Mouse (Mus musculus): ENCODE data around the gene Cdh4. TPM values are rescaled to one million over a fixed set of nuclear protein-coding genes. Genes with fewer than 3 reads are reported as not detected.

Cdh4 gene
- polyA plus RNA-seq, 2 experiments = 0.07 to 0.09 TPM

DNA sequence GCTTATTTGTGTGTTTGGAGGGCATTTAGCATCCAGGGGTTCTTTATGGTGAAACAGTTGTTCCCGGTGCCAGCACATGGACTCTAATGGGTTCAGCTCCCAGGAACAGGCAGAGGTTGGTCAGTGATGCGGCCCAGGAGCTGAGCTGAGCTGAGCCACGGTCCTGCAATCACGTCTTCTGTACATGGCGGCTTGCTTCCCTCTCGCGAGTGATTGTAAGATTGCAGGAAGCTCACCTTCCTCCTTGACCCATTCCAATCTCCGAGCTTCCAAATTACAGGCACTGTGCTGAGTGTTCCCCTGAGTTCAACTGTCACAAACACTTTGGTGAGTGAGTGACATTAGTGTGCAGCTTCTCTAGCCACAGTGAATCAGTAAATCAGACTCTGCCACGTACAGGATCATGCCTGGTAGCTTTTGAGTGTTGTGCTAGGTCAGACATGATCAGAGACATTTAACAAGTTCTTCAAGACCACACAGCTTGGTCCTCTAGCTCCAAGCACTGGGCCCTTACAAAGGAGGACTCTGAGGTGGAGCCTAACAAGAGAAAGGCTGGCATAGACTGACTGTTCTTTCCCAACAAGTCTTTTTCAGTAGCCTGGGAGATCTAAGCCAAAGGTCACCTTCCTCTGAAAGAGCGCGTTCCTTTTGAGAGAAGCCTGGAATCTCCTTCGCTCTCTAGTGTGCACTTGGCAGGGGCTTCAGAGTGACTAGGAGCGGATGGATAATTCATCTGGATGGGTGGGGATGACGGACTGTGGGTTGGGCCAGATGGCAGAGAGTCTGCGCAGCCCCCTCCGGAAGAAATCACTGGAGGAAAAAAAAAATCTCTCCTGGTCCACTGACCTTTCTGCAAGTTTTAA lies 324.7 kb downstream of the Cdh4 start:
- H3K27ac ChIP-seq = no peak overlapping the region
- TF ChIP-seq EP300 (IDR thresholded peaks at IDR 0.05; ENCODE audit: low read depth) (no peak), CTCF (IDR thresholded peaks at IDR 0.05; ENCODE audit: low read depth) (no peak)
- H3K4me1 ChIP-seq (replicated peaks; ENCODE audit: control insufficient read depth in 2 of 2, insufficient read depth in 2 of 2, low read length in 1 of 2) = no peaks in the 10 kb centered on the region
- ATAC-seq (ENCODE audit: insufficient read depth) = no peak
- no peak overlapping the region for H3K4me3 ChIP-seq (ENCODE audit: insufficient read depth in 1 of 2, low read depth in 2 of 2, low read length in 2 of 2)
- DNase-seq (ENCODE audit: low read depth in 3 of 3, low spot score in 3 of 3) = no peak
- H3K36me3 ChIP-seq (replicated peaks; ENCODE audit: control insufficient read depth, insufficient read depth, low read depth) = no peaks in the 10 kb centered on the region
- no peak overlapping the region for H3K9ac ChIP-seq (replicated peaks)
- H3K9me3 ChIP-seq (ENCODE audit: control insufficient read depth, low read length) = no peaks in the 10 kb centered on the region
- no peak overlapping the region for H3K4me2 ChIP-seq (ENCODE audit: low read depth)
- whole genome bisulfite sequencing (ENCODE audit: insufficient replicate concordance) = 25% methylated on average over 16 of the region's 16 CpGs
- H3K27me3 ChIP-seq (ENCODE audit: control insufficient read depth, insufficient read depth, low read length) = no peaks in the 10 kb centered on the region; the same call in 1 of the 2 replicates

DNA sequence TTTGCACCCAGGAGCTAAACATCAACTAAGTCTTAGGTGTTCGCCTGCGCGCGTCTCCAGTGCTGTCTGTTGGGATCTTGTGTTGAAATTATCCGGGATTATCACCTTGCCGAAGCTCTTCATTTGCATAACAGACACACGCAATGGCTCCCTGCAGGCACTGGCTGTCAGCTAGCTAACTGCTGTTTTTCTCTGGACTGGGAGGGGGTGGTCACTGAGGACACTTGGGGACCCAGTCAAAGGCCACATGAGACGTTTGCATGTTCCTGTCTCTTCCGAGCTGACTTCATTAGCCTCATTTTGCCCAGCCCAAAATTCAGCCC lies 325.3 kb downstream of the Cdh4 start:
- no peak for ATAC-seq (ENCODE audit: insufficient read depth)
- H3K9me3 ChIP-seq (ENCODE audit: control insufficient read depth, low read length) = no peaks in the 10 kb centered on the region
- TF ChIP-seq EP300 (IDR thresholded peaks at IDR 0.05; ENCODE audit: low read depth) (no peak), CTCF (IDR thresholded peaks at IDR 0.05; ENCODE audit: low read depth) (no peak)
- no peaks in the 10 kb centered on the region; the same call in 1 of the 2 replicates for H3K27me3 ChIP-seq (ENCODE audit: control insufficient read depth, insufficient read depth, low read length)
- no peak overlapping the region for H3K4me2 ChIP-seq (ENCODE audit: low read depth)
- H3K27ac ChIP-seq = no peak overlapping the region
- no peaks in the 10 kb centered on the region for H3K4me1 ChIP-seq (replicated peaks; ENCODE audit: control insufficient read depth in 2 of 2, insufficient read depth in 2 of 2, low read length in 1 of 2)
- H3K4me3 ChIP-seq (ENCODE audit: insufficient read depth in 1 of 2, low read depth in 2 of 2, low read length in 2 of 2) = no peak overlapping the region
- 6% methylated on average over 9 of the region's 9 CpGs for WGBS (ENCODE audit: insufficient replicate concordance)
- no peaks in the 10 kb centered on the region for H3K36me3 ChIP-seq (replicated peaks; ENCODE audit: control insufficient read depth, insufficient read depth, low read depth)
- DNase-seq (ENCODE audit: low read depth in 3 of 3, low spot score in 3 of 3) = no peak
- no peak overlapping the region for H3K9ac ChIP-seq (replicated peaks)

DNA sequence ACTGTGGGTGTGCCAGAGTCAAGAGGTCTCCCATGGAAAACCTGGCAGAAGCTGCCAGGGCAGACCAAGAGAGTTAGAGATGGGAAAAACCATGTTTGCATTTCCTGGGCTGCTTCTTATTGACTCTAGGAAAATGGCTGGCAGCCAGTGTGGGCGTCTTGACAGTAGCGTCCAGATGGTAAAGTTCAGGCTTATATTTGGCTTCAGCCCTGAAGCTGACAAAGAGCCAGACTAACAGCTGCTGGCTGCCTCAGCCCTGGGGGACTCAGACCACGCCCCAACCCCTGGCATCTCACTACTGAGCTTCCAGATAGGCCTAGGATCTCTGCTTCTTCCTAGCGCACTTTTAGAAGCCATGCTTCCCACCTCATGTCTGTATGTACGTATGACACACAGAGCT lies 326.9 kb downstream of the Cdh4 start:
- Histone ChIP-seq H3K27me3 (ENCODE audit: control insufficient read depth, insufficient read depth, low read length) (no peaks in the 10 kb centered on the region; the same call in 1 of the 2 replicates), H3K4me1 (replicated peaks; ENCODE audit: control insufficient read depth in 2 of 2, insufficient read depth in 2 of 2, low read length in 1 of 2) (no peaks in the 10 kb centered on the region), H3K4me3 (ENCODE audit: insufficient read depth in 1 of 2, low read depth in 2 of 2, low read length in 2 of 2) (no peak overlapping the region), H3K27ac (no peak overlapping the region), H3K36me3 (replicated peaks; ENCODE audit: control insufficient read depth, insufficient read depth, low read depth) (no peaks in the 10 kb centered on the region), H3K9ac (replicated peaks) (no peak overlapping the region), H3K9me3 (ENCODE audit: control insufficient read depth, low read length) (no peaks in the 10 kb centered on the region), H3K4me2 (ENCODE audit: low read depth) (no peak overlapping the region)
- WGBS (ENCODE audit: insufficient replicate concordance) = 39% methylated on average over 5 of the region's 5 CpGs
- no peak for ATAC-seq (ENCODE audit: insufficient read depth)
- DNase-seq (ENCODE audit: low read depth in 3 of 3, low spot score in 3 of 3) = no peak
- TF ChIP-seq EP300 (IDR thresholded peaks at IDR 0.05; ENCODE audit: low read depth) = no peak
- no peak for TF ChIP-seq CTCF (IDR thresholded peaks at IDR 0.05; ENCODE audit: low read depth)

DNA sequence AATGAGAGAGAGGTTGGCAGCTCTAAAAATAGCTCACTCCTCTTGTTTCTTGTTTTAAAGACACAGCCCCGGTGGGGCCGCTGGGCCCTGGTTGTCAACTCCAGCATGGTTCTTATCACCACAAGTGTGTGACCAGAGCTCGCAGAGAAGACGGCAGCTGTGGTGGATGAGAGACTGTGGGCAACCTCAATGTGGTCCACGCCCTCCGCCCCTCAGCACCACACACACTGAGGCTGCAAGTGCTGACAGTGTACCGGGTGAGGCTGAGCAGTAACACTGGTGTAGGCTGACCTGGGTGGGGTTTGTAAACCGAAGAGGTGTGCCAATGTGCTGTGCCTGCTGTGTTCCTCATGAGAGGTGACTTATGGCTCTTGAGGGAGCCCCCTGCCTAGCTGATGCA lies 327.7 kb downstream of the Cdh4 start:
- H3K4me2 ChIP-seq (ENCODE audit: low read depth) = no peak overlapping the region
- H3K36me3 ChIP-seq (replicated peaks; ENCODE audit: control insufficient read depth, insufficient read depth, low read depth) = no peaks in the 10 kb centered on the region
- no peak overlapping the region for H3K4me3 ChIP-seq (ENCODE audit: insufficient read depth in 1 of 2, low read depth in 2 of 2, low read length in 2 of 2)
- no peaks in the 10 kb centered on the region; the same call in 1 of the 2 replicates for H3K27me3 ChIP-seq (ENCODE audit: control insufficient read depth, insufficient read depth, low read length)
- H3K27ac ChIP-seq = no peak overlapping the region
- DNase-seq (ENCODE audit: low read depth in 3 of 3, low spot score in 3 of 3) (no peak), ATAC-seq (ENCODE audit: insufficient read depth) (no peak)
- TF ChIP-seq EP300 (IDR thresholded peaks at IDR 0.05; ENCODE audit: low read depth) (no peak), CTCF (IDR thresholded peaks at IDR 0.05; ENCODE audit: low read depth) (no peak)
- H3K4me1 ChIP-seq (replicated peaks; ENCODE audit: control insufficient read depth in 2 of 2, insufficient read depth in 2 of 2, low read length in 1 of 2) = peaks cover 0 to 2% of the 10 kb centered on the region in 2 experiments; a peak in 1 of 4 replicates
- H3K9me3 ChIP-seq (ENCODE audit: control insufficient read depth, low read length) = no peaks in the 10 kb centered on the region
- WGBS (ENCODE audit: insufficient replicate concordance) = 26% methylated on average over 8 of the region's 8 CpGs
- no peak overlapping the region for H3K9ac ChIP-seq (replicated peaks)

DNA sequence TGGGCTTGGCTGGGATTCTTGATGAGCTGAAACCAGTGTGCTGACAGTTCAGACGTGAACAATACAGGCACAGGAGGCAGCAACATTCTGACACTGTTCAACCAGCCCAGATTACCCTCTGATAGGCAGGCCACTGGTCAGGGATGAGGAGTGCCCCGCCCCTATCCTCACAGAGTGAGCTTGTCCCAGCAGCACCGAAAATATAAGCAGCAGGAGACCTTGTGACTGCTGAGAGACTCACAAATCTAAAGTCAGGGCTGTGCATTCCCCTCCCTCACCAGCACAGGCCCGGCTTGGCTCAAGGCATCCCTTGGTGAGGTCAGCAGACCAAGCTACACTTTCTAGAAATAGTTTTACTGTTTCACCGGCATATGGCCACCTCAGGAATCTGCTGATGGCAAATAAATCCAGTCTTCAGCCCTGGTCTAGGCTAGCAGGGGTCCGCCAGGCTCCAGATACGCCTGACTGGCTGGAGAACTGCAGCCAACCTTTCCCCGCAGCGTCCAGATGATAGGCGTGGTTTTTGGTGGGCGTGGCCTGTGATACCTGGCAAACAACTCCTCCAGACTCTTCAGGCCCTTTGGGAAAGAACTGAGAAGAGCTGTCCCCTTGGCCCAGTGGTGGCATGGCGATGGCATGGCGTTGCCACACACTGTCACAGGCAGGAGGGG lies 332.3 kb downstream of the Cdh4 start:
- Histone ChIP-seq H3K4me2 (ENCODE audit: low read depth) (no peak overlapping the region), H3K27me3 (ENCODE audit: control insufficient read depth, insufficient read depth, low read length) (no peaks in the 10 kb centered on the region), H3K9ac (replicated peaks) (no peak overlapping the region), H3K27ac (no peak overlapping the region), H3K36me3 (replicated peaks; ENCODE audit: control insufficient read depth, insufficient read depth, low read depth) (no peaks in the 10 kb centered on the region), H3K4me3 (ENCODE audit: insufficient read depth in 1 of 2, low read depth in 2 of 2, low read length in 2 of 2) (no peak overlapping the region), H3K9me3 (ENCODE audit: control insufficient read depth, low read length) (no peaks in the 10 kb centered on the region), H3K4me1 (replicated peaks; ENCODE audit: control insufficient read depth in 2 of 2, insufficient read depth in 2 of 2, low read length in 1 of 2) (peaks cover 0 to 3% of the 10 kb centered on the region in 2 experiments; a peak in 1 of 4 replicates)
- no peak for TF ChIP-seq EP300 (IDR thresholded peaks at IDR 0.05; ENCODE audit: low read depth)
- no peak for TF ChIP-seq CTCF (IDR thresholded peaks at IDR 0.05; ENCODE audit: low read depth)
- 16% methylated on average over 13 of the region's 13 CpGs for WGBS (ENCODE audit: insufficient replicate concordance)
- ATAC-seq (ENCODE audit: insufficient read depth) = no peak
- no peak for DNase-seq (ENCODE audit: low read depth in 3 of 3, low spot score in 3 of 3)
